Mouse (Mus musculus) heart, postnatal 0 days (tissue): ENCODE data around the gene Tiam2. TPM values are rescaled to one million over a fixed set of nuclear protein-coding genes. Genes with fewer than 3 reads are reported as not detected.
A peak's percentile ranks its signal among the peaks of the same experiment; 100 is the strongest.

Source experiments
- ATAC-seq: fragments of 200-750 bp; cut with Nextera tagmentation; 2 replicates; pipeline ENCODE4 v1.8.0; 2017; ENCODE audit warnings: low read depth, moderate number of reproducible peaks, moderate library complexity; ENCODE audit not compliant: insufficient read depth
- DNase-seq: peaks from one replicate; pipeline ENCODE4 v3.0.0-alpha.2; 2016; ENCODE audit warnings: low spot score
- H3K27ac ChIP-seq: fragments of 300-500 bp; sonication (generic); 2 replicates; pipeline ENCODE4 v1.5.1; 2014; ENCODE audit warnings: low read depth, mild to moderate bottlenecking
- H3K27me3 ChIP-seq: fragments of 300-500 bp; sonication (generic); 2 replicates; pipeline ENCODE4 v1.6.1; 2014; ENCODE audit warnings: low read length, mixed read lengths; ENCODE audit not compliant: control insufficient read depth, insufficient read depth
- H3K36me3 ChIP-seq: fragments of 300-500 bp; sonication (generic); replicated peaks from 2 replicates; pipeline ENCODE4 v1.6.1; 2014; ENCODE audit warnings: low read length, mixed read lengths; ENCODE audit not compliant: control insufficient read depth, insufficient read depth
- H3K4me1 ChIP-seq: fragments of 300-500 bp; sonication (generic); 2 replicates; pipeline ENCODE4 v1.6.1; 2014; ENCODE audit warnings: antibody characterized with exemption; ENCODE audit not compliant: control insufficient read depth, insufficient read depth
- H3K4me2 ChIP-seq: fragments of 300-500 bp; sonication (generic); 2 replicates; pipeline ENCODE4 v1.6.1; 2014; ENCODE audit warnings: low read depth, mild to moderate bottlenecking, low read length, moderate library complexity
- H3K4me3 ChIP-seq: fragments of 300-500 bp; sonication (generic); 2 replicates; pipeline ENCODE4 v1.5.1; 2014; ENCODE audit warnings: low read depth, low read length
- H3K9ac ChIP-seq: fragments of 300-500 bp; sonication (generic); replicated peaks from 2 replicates; pipeline ENCODE4 v1.6.1; 2014; ENCODE audit warnings: low read depth, low read length, mixed read lengths
- H3K9me3 ChIP-seq: fragments of 300-500 bp; sonication (generic); replicated peaks from 2 replicates; pipeline ENCODE4 v1.6.1; 2016; ENCODE audit warnings: low read length; ENCODE audit not compliant: control insufficient read depth
- CTCF ChIP-seq: IDR thresholded peaks from 2 replicates; pipeline ENCODE4 v1.5.1; 2016; ENCODE audit warnings: antibody characterized with exemption, control low read depth, low read depth
- EP300 ChIP-seq: IDR thresholded peaks from 2 replicates; pipeline ENCODE4 v1.6.1; 2016; ENCODE audit warnings: antibody characterized with exemption, low read depth
- WGBS: fragments of 180-500 bp; shearing (Covaris S2); extraction: QIAGEN DNeasy Blood & Tissue Kit; methylation state at CpG from one replicate; pipeline ENCODE4 v1.1.7; 2014; 5-methylcytosine and 5-hydroxymethylcytosine counted together
- polyA plus RNA-seq: library from polyadenylated mRNA; unstranded; fragments of >200 nt; fragmentation: Nextera tagmentation; extraction: Ambion mirVana; gene quantifications from 2 replicates; pipeline ENCODE4 v1.2.1, GENCODE M21; 2015
- total RNA-seq: library from RNA; depleted of rRNA; stranded (reverse); fragments of >200 nt; gene quantifications from 2 replicates; pipeline ENCODE4 v1.2.3, GENCODE M21; 2014; ENCODE audit warnings: low replicate concordance

Tiam2 gene
- total and polyA plus RNA-seq, 2 experiments from 2014 or later = 1.7 to 3.6 TPM

DNA sequence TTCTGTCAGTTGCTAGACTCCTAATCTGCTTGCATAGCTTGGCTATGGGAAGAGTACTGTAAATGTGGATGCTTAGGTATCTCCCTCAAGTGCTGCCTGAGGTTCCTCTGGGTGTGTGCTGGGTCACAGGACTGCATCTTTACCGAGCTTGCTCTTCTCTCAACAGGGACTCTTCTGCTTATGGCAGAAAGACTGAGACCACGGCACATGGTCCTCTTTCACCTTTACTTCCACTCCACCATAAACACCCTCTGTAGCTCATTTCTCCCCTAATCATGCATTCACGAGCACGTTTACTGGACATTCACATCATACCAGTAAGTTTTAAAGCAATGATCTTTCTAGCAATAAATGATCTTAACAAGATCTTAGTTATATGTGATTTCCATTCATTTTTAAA lies 63.4 kb downstream of the Tiam2 start:
- no peak overlapping the region for H3K4me3 ChIP-seq
- H3K9me3 ChIP-seq = no peaks in the 10 kb centered on the region
- no peaks in the 10 kb centered on the region for H3K36me3 ChIP-seq
- TF ChIP-seq EP300 = no peak
- TF ChIP-seq CTCF = no peak
- H3K4me2 ChIP-seq = no peak overlapping the region
- DNase-seq (no peak), ATAC-seq (no peak)
- WGBS = 69% methylated on average over 4 of the region's 4 CpGs
- H3K27me3 ChIP-seq = no peaks in the 10 kb centered on the region
- H3K4me1 ChIP-seq = peaks cover 4% of the 10 kb centered on the region; the same call in 1 of the 2 replicates
- no peak overlapping the region for H3K9ac ChIP-seq
- H3K27ac ChIP-seq = no peak overlapping the region

DNA sequence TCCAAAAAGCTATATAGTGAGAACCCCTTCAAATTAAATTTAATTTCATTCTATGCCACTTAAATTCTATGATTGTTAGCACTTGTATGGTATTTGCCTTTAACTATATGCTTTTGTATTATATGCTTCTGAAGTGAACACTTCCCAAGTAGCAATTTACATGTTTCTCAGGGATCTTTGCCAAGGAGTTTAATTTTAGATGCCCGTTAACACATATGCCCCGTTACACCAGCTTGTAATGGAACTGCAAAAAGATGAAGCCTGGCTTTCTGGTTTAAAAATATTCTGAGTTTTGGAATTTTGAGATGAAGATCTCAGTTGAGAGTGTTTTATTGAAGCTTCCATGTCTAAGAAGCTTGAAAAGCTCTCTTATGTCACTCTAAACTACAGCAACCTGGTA lies 67.6 kb downstream of the Tiam2 start:
- ATAC-seq = no peak
- H3K9me3 ChIP-seq = no peaks in the 10 kb centered on the region
- 37% methylated on average over 2 of the region's 2 CpGs for WGBS
- TF ChIP-seq CTCF (no peak), EP300 (no peak)
- H3K4me3 ChIP-seq = no peak overlapping the region
- no peak overlapping the region for H3K9ac ChIP-seq
- H3K27me3 ChIP-seq = no peaks in the 10 kb centered on the region
- peaks cover 9% of the 10 kb centered on the region; the same call in 1 of the 2 replicates for H3K4me1 ChIP-seq
- H3K36me3 ChIP-seq = no peaks in the 10 kb centered on the region
- DNase-seq = no peak
- H3K4me2 ChIP-seq = no peak overlapping the region
- H3K27ac ChIP-seq = no peak overlapping the region

DNA sequence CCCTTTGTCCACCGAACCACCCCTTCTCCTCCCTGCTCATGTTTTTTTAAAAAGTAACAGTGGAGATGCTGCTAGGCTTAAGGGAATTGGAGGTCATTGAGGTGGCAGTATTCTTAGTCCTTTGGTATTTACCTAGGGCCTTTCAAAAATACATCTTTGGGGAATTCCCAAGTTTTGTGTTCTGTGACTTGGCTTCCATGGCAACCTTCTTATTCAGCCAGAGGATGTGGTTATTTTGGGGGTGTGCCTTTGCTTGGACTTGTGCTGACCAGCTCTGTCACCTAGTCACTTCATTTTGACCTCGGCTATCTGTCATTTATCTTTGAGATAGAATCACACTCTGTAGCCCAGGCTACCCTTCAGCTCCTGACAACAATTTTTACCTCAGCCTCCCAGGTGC lies 68.6 kb downstream of the Tiam2 start:
- no peaks in the 10 kb centered on the region for H3K9me3 ChIP-seq
- peaks cover 9% of the 10 kb centered on the region; the same call in 1 of the 2 replicates for H3K4me1 ChIP-seq
- no peaks in the 10 kb centered on the region for H3K27me3 ChIP-seq
- ATAC-seq (no peak), DNase-seq (no peak)
- H3K4me2 ChIP-seq = no peak overlapping the region
- 79% methylated on average over 2 of the region's 2 CpGs for WGBS
- H3K36me3 ChIP-seq = no peaks in the 10 kb centered on the region
- no peak overlapping the region for H3K9ac ChIP-seq
- TF ChIP-seq CTCF (no peak), EP300 (no peak)
- no peak overlapping the region for H3K27ac ChIP-seq
- H3K4me3 ChIP-seq = no peak overlapping the region

GRCm38 (mm10) chr17:3396881-3397281 lies 70.5 kb downstream of the Tiam2 start:
- Histone ChIP-seq H3K36me3 (no peaks in the 10 kb centered on the region), H3K4me3 (peak overlapping the region; percentile 36; the same call in 1 of the 2 replicates), H3K9ac (peak overlapping the region; percentile 17; the same call in 1 of the 2 replicates), H3K9me3 (no peaks in the 10 kb centered on the region), H3K27ac (peak overlapping the region; percentile 13; the same call in 1 of the 2 replicates), H3K4me2 (peak overlapping the region; percentile 57), H3K27me3 (no peaks in the 10 kb centered on the region), H3K4me1 (peaks cover 9% of the 10 kb centered on the region; the same call in 1 of the 2 replicates)
- 45% methylated on average over 12 of the region's 12 CpGs for WGBS
- no peak for TF ChIP-seq CTCF
- no peak for TF ChIP-seq EP300
- no peak for DNase-seq
- no peak for ATAC-seq

DNA sequence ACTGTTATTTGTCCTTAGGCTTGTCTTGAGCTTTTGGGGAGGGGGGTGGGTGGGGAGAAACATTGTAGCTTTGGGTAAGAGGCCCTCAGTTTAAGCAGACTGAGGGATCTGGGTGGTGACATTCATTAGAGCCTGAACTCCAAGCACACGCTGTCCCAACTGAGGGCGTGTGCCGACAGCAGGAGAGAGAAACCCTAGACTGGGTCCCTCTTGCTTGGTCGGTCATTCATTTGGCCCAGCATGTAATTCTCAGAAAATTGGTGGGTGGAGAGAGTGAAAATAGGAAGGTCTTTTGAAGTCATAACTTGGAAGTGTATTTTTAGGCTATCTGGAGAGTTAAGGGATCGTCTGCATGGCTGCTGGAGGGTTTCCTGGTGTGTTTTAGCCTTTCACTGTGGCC lies 71.5 kb downstream of the Tiam2 start:
- H3K9me3 ChIP-seq = no peaks in the 10 kb centered on the region
- peak overlapping the region; percentile 42 for H3K9ac ChIP-seq
- H3K4me1 ChIP-seq = peaks cover 9% of the 10 kb centered on the region; the same call in 1 of the 2 replicates
- H3K36me3 ChIP-seq = no peaks in the 10 kb centered on the region
- 25% methylated on average over 5 of the region's 5 CpGs for WGBS
- peak overlapping the region; percentile 57 for H3K4me2 ChIP-seq
- ATAC-seq (no peak), DNase-seq (peak; percentile 11)
- no peak for TF ChIP-seq CTCF
- no peak for TF ChIP-seq EP300
- no peaks in the 10 kb centered on the region for H3K27me3 ChIP-seq
- H3K4me3 ChIP-seq = peak overlapping the region; percentile 36
- peak overlapping the region; percentile 38; the same call in 1 of the 2 replicates for H3K27ac ChIP-seq
